Mouse (Mus musculus): Measurements from ENCODE around the gene Rab11fip3. TPM values are rescaled to one million over a fixed set of nuclear protein-coding genes. Genes with fewer than 3 reads are reported as not detected.
"Not testable (repeated sequence)": the region's sequence is repeated elsewhere in the genome, so short reads cannot be mapped to it uniquely, and the experiment has no call there.

The Rab11fip3 gene
- polyA plus RNA-seq, 1 experiment from 2014 or later, result 30.4 TPM

DNA sequence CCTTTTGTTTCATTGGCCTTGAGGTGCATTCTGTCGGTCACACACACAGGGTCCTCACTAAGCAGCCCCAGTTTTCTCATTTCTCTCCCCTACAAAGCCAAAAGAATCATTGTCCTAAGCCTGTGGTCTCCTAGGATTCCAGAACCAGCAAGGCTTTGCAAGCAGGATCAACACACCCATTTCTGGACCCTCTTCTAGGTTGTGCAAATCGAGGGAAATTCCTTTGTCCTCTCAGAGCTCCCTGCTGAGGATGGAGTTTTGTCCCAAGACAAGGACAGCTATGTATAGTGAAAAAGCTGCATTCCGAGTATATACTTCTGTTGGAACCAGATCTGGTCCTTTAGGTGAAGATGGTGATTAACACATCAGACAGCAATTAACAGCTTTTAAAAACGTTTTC, 40.8 kb upstream of the Rab11fip3 start:
- no peak overlapping the region for H3K4me3 ChIP-seq
- ATAC-seq (ENCODE audit: insufficient number of reproducible peaks, insufficient read depth, low FRiP score, low TSS enrichment), result no peak
- H3K27me3 ChIP-seq, result peaks cover 57% of the 10 kb centered on the region

DNA sequence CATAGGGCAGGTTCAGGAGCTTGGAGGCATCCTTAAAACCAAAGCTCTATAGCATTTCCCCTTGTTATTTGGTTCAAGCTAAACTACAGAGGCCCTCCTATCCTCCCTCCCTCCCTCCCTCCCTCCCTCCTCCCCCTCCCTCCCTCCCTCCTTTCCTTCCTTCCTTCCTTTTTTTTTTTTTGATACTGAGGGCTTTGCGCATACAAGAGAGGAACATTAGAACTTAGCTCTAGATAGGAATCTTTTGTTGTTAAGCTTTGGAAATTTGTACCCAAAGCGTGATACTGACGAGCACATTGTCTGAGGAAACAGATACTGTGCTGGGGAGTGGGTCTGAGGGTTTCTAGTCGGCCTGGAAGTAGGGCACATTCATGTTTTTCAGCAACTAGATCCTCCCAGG, 36.3 kb upstream of the Rab11fip3 start:
- no peaks in the 10 kb centered on the region for H3K9me3 ChIP-seq
- H3K9ac ChIP-seq, result no peak overlapping the region
- no peaks in the 10 kb centered on the region for H3K36me3 ChIP-seq
- WGBS, result 73% methylated on average over 4 of the region's 4 CpGs
- no peak for ATAC-seq (ENCODE audit: insufficient number of reproducible peaks, insufficient read depth, low FRiP score, low TSS enrichment)
- peaks cover 13% of the 10 kb centered on the region for H3K27me3 ChIP-seq
- H3K27ac ChIP-seq, result no peak overlapping the region
- H3K4me1 ChIP-seq, result 0 out of 2 replicates have a peak, but pooled peaks cover under 1% of the 10 kb centered on the region
- H3K4me3 ChIP-seq, result no peak overlapping the region
- H3K4me2 ChIP-seq (replicated peaks), result no peak overlapping the region

More for the DNA sequence above, 40.8 kb upstream of the Rab11fip3 start:
- Histone ChIP-seq H3K4me1 (peaks cover 13% of the 10 kb centered on the region; the same call in 1 of the 2 replicates), H3K36me3 (no peaks in the 10 kb centered on the region), H3K9me3 (no peaks in the 10 kb centered on the region), H3K9ac (no peak overlapping the region), H3K4me2 (replicated peaks) (no peak overlapping the region), H3K27ac (no peak overlapping the region)
- 22% methylated on average over 4 of the region's 4 CpGs for WGBS

DNA sequence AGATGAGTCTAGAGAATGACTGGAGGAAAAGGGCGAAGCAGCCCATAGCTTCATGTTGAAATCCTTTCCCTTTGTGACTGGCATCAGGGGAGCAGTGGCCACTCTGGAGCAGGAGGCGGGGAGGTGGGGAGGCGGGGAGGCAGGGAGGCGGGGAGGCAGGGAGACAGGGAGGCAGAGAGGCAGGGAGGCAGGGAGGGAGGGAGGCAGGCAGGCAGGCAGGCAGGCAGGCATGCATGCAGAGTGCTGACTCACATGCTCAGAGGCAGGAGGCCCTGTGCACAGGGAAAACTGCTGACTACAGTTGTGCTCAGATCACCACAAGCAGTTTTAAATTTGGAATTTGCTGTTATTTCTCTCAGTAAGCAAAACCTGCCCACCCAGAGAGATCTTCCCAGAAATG, 32.1 kb upstream of the Rab11fip3 start:
- no peak overlapping the region for H3K27ac ChIP-seq
- no peak overlapping the region for H3K9ac ChIP-seq
- no peaks in the 10 kb centered on the region for H3K27me3 ChIP-seq
- no peaks in the 10 kb centered on the region for H3K4me1 ChIP-seq
- H3K4me3 ChIP-seq, result no peak overlapping the region
- H3K9me3 ChIP-seq, result no peaks in the 10 kb centered on the region
- WGBS, result 42% methylated on average over 4 of the region's 4 CpGs
- no peak overlapping the region for H3K4me2 ChIP-seq (replicated peaks)
- no peaks in the 10 kb centered on the region for H3K36me3 ChIP-seq
- no peak for ATAC-seq (ENCODE audit: insufficient number of reproducible peaks, insufficient read depth, low FRiP score, low TSS enrichment)

DNA sequence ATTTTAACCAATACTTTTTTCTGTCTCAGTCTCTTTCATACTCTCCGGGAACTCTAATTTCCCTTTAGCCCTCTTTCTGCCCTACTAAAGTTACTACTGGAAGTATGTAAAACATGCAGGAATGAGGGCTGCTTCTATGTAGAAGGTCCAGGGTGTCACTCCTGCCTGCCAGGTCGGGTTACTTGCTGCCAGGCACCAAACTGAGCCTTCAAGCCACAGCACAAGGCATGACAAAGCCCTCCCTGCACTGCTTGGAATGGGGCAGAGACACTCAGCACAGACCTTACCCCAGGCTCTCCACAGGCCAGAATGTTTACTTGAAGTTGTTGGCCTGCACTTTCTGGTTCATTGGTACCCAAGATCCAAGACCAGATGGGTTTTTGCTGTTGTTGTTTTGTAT, 30.8 kb upstream of the Rab11fip3 start:
- no peaks in the 10 kb centered on the region for H3K36me3 ChIP-seq
- H3K27ac ChIP-seq, result no peak overlapping the region
- H3K4me3 ChIP-seq, result no peak overlapping the region
- H3K4me2 ChIP-seq (replicated peaks), result no peak overlapping the region
- WGBS, result 32% methylated on average over 2 of the region's 2 CpGs
- no peaks in the 10 kb centered on the region for H3K4me1 ChIP-seq
- no peak overlapping the region for H3K9ac ChIP-seq
- no peaks in the 10 kb centered on the region for H3K27me3 ChIP-seq
- ATAC-seq (ENCODE audit: insufficient number of reproducible peaks, insufficient read depth, low FRiP score, low TSS enrichment), result no peak
- no peaks in the 10 kb centered on the region for H3K9me3 ChIP-seq

DNA sequence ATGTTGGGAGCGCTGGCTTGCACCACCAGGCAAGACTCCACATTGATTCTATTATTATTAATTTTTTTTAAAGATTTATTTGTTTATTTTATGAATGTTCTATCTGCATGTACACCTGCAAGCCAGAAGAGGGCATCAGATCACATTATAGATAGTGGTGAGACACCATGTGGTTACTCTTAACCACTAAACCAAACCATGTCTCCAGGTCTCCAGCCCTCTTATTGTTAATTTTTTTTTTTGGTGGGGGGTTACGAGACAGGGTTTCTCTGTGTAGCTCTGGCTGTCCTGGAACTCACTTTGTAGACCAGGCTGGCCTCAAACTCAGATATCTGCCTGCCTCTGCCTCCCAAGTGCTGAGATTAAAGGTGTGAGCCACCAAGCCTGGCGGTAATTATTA, 30.0 kb upstream of the Rab11fip3 start:
- not testable (repeated sequence) for H3K9me3 ChIP-seq; H3K27ac ChIP-seq; H3K9ac ChIP-seq; H3K36me3 ChIP-seq; H3K4me2 ChIP-seq (replicated peaks); H3K4me3 ChIP-seq; H3K4me1 ChIP-seq; H3K27me3 ChIP-seq; ATAC-seq (ENCODE audit: insufficient number of reproducible peaks, insufficient read depth, low FRiP score, low TSS enrichment)
- WGBS, result 53% methylated on average over 3 of the region's 3 CpGs

DNA sequence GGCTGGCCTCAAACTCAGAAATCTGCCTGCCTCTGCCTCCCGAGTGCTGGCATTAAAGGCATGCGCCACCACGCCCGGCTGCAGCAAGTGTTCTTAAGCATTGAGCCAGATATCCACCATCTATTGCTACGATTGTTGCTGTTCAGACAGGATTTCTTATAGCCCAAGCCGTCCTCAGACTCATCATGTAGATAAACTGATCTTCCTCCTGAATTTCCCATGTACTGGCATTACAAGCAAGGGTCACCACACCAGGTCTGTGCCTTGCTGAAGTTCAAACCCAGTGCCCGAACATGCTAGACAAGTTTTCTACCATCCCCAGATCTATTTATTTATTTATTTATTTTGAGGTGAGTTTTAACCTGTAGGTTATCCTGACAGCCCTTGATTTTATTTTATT, 29.1 kb upstream of the Rab11fip3 start:
- H3K27ac ChIP-seq, result no peak overlapping the region
- no peak overlapping the region for H3K4me3 ChIP-seq
- H3K36me3 ChIP-seq, result no peaks in the 10 kb centered on the region
- H3K4me1 ChIP-seq, result peaks cover 9% of the 10 kb centered on the region; the same call in 1 of the 2 replicates
- H3K27me3 ChIP-seq, result no peaks in the 10 kb centered on the region
- ATAC-seq (ENCODE audit: insufficient number of reproducible peaks, insufficient read depth, low FRiP score, low TSS enrichment), result no peak
- no peak overlapping the region for H3K4me2 ChIP-seq (replicated peaks)
- no peaks in the 10 kb centered on the region for H3K9me3 ChIP-seq
- 87% methylated on average over 7 of the region's 7 CpGs for WGBS
- no peak overlapping the region for H3K9ac ChIP-seq

DNA sequence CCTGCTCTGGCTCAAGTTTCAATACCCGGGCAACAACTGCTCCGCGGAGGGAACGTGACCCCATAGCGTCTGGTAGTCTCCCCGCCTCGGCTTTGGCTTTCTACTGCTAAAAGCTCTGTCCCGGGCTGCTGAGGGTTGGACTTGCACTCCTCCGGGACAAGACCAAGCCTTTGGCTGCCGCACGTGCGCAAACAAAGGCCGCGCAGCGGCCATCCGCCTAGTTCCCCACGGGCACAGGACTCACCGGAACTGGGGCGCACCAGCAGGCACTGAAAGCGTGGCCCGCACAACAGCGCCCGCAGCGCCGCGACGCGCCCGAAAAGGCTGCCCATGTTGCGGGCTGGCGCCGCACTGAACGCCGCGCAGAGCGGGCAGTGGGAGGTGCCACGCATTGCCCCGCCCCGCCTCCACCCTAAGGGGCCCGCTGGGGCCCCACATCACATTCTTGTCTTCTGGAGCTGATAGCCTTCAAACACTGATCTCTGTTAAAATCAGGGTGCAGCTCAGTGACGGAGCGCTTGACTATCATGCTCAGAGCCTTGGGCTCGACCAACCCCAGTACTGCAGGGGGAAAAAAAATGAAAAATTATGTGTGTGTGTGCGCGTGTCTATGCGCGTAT, 25.9 kb upstream of the Rab11fip3 start, which contains the start of gene Nme4:
Gene Nme4 (minus strand): TSS at position 482 of the 620 bp plus-strand sequence.
- Histone ChIP-seq H3K9ac (peak within 1 kb of the TSS; percentile 77), H3K9me3 (no peaks in the 10 kb centered on the region), H3K27ac (peak within 1 kb of the TSS; percentile 83), H3K4me1 (peaks cover 9% of the 10 kb centered on the region; the same call in 1 of the 2 replicates), H3K4me2 (replicated peaks) (peak within 1 kb of the TSS; percentile 81), H3K27me3 (no peaks in the 10 kb centered on the region), H3K4me3 (peak within 1 kb of the TSS; percentile 71), H3K36me3 (peaks cover 11% of the 10 kb centered on the region)
- peak; percentile 49 for ATAC-seq (ENCODE audit: insufficient number of reproducible peaks, insufficient read depth, low FRiP score, low TSS enrichment)
- WGBS, result 3% methylated on average over 47 of the region's 47 CpGs

DNA sequence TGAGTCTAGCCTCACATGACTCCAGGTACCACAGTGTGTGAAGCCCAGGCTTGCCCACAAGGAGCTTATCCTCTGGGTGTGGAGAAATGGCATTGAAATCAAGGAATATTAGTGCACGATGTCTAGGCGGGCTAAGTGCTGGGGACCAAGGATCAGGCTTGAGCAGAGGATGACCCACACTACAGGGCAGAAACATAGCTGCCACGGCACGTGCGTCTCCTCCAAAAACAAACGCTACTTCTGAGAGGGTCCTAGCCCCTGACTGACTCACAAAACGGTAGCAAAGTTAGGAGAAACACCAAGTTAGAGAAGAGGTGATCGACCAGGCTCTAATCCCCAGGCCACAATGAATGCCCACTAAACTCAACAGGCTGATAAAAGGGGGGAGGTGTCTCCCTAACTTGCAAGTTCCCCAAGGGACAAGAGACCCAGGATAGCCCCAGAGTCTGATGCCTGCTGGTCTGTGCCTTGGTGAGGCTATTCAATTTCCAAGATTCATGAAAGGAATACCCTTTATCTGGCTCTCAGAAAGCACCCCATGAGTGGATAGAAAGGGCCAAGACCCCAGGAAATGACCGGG, 25.3 kb upstream of the Rab11fip3 start:
- H3K27ac ChIP-seq, result peak overlapping the region; percentile 83
- no peak for ATAC-seq (ENCODE audit: insufficient number of reproducible peaks, insufficient read depth, low FRiP score, low TSS enrichment)
- no peaks in the 10 kb centered on the region for H3K27me3 ChIP-seq
- peaks cover 9% of the 10 kb centered on the region; the same call in 1 of the 2 replicates for H3K4me1 ChIP-seq
- H3K36me3 ChIP-seq, result peaks cover 11% of the 10 kb centered on the region
- peak overlapping the region; percentile 71 for H3K4me3 ChIP-seq
- H3K9me3 ChIP-seq, result no peaks in the 10 kb centered on the region
- H3K9ac ChIP-seq, result peak overlapping the region; percentile 77
- H3K4me2 ChIP-seq (replicated peaks), result peak overlapping the region; percentile 81
- WGBS, result 26% methylated on average over 9 of the region's 9 CpGs

DNA sequence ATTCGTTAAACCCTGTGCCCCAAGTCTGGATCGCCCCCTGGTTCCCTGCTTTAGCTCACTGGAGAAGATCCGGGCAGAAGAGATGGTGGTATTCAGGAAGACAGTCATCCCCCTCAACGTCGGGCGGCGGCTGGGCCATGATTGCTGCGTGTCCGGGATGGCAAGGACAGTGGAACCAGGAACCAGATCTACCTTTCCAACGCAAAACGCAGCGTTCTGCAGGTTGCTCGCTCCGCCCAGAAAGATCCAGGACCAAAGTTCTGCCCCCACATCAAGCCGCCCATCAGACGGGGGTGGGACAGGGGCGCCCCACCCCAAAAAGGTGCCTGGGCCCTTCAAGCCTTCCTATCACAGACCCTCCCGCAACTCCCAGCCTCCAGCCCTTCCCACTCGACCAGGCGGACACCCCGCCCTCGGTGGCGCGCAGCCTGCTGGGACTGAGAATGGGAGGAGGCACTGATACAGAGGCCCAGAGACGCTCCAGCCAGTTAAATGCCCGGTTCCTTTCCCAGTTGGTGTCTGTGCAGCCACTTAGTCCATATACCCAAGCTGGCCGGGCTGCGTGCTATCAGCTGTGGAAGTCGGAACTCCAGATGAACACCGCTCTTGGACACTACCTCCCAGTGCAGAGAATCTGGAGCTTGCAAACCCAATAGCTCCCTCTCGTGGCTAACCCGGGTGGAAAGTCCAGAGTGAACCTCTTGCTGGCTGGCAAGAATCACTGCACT, 20.7 kb upstream of the Rab11fip3 start, which contains the start of gene Decr2:
Gene Decr2 (minus strand): TSS at position 433 of the 728 bp plus-strand sequence.
- ATAC-seq (ENCODE audit: insufficient number of reproducible peaks, insufficient read depth, low FRiP score, low TSS enrichment), result peak; percentile 86
- peak within 1 kb of the TSS; percentile 82 for H3K27ac ChIP-seq
- H3K4me3 ChIP-seq, result peak within 1 kb of the TSS; percentile 51
- H3K27me3 ChIP-seq, result no peaks in the 10 kb centered on the region
- no peaks in the 10 kb centered on the region for H3K9me3 ChIP-seq
- H3K4me1 ChIP-seq, result peaks cover 9% of the 10 kb centered on the region; the same call in 1 of the 2 replicates
- peak within 1 kb of the TSS; percentile 75 for H3K4me2 ChIP-seq (replicated peaks)
- WGBS, result 3% methylated on average over 32 of the region's 32 CpGs
- peak within 1 kb of the TSS; percentile 63 for H3K9ac ChIP-seq
- peaks cover 11% of the 10 kb centered on the region for H3K36me3 ChIP-seq

DNA sequence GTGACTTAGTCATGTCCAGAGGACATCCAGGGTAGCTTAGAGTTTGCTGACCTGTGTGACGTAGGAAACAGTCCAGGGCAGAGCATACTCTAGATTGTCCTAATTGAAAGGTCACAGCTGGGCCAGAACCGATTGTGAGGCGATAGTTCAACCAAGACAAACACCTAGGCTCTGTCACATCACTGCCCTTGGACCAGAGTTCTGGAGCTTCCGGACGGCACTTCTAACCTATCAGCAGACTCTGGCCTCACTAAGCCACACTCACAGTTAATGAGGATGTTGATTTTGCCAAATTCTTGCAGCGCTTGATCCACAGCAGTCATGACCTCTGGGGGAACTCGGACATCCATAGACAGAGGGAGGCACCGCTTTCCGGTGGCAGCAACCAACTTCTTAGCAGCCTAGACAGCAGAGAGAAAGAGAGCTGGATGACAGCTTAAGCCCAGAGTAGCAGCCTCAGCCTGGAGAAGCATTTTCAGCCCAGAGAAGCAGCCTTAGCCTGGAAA, 17.8 kb upstream of the Rab11fip3 start:
- no peaks in the 10 kb centered on the region for H3K27me3 ChIP-seq
- H3K9me3 ChIP-seq, result no peaks in the 10 kb centered on the region
- H3K9ac ChIP-seq, result no peak overlapping the region
- peaks cover 16% of the 10 kb centered on the region for H3K36me3 ChIP-seq
- H3K4me2 ChIP-seq (replicated peaks), result no peak overlapping the region
- H3K4me1 ChIP-seq, result no peaks in the 10 kb centered on the region
- H3K27ac ChIP-seq, result no peak overlapping the region
- no peak for ATAC-seq (ENCODE audit: insufficient number of reproducible peaks, insufficient read depth, low FRiP score, low TSS enrichment)
- H3K4me3 ChIP-seq, result no peak overlapping the region
- 86% methylated on average over 9 of the region's 9 CpGs for WGBS

DNA sequence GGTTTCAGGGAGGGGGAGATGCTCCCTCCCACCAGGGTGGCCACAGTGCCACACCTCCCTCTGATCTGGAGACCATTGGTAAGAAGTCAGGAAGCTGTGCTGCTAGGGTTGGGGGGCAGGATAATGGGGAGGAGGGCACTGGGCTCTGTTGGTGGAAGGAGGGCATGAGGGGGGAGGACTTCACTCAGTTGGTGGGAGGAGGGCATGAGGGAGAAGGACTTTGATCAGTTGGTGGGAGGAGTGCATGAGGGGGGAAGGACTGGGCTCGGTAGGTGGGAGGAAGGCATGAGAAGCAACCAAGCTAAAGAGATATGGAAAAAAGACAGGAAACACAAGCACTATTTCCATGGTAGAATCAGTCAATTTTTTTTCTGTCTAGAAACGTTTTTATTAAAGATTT, 11.5 kb upstream of the Rab11fip3 start:
- Histone ChIP-seq H3K4me2 (replicated peaks) (no peak overlapping the region), H3K9me3 (no peaks in the 10 kb centered on the region), H3K36me3 (peaks cover 13% of the 10 kb centered on the region), H3K4me3 (no peak overlapping the region), H3K27ac (no peak overlapping the region), H3K27me3 (no peaks in the 10 kb centered on the region), H3K4me1 (no peaks in the 10 kb centered on the region), H3K9ac (no peak overlapping the region)
- WGBS, result 45% methylated on average over 2 of the region's 2 CpGs
- ATAC-seq (ENCODE audit: insufficient number of reproducible peaks, insufficient read depth, low FRiP score, low TSS enrichment), result no peak

Measured in embryonic facial prominence, embryonic 12.5 days (tissue).